Mouse (Mus musculus) brain, embryonic 14.5 days (tissue): ENCODE measurements around the gene Gm9821.

Source experiments
- CTCF ChIP-seq: fragments of 200-500 bp; IDR thresholded peaks from 2 replicates; pipeline ENCODE4 v1.5.1; 2012; ENCODE audit warnings: inconsistent platforms, mild to moderate bottlenecking, moderate library complexity, borderline replicate concordance; ENCODE audit not compliant: insufficient read depth, insufficient read length; ENCODE audit errors: extremely low read depth
- POLR2A ChIP-seq: fragments of 200-500 bp; IDR thresholded peaks from 2 replicates; pipeline ENCODE4 v1.6.1; 2012; ENCODE audit warnings: mild to moderate bottlenecking, inconsistent platforms, borderline replicate concordance; ENCODE audit not compliant: poor library complexity, insufficient read depth, insufficient read length, severe bottlenecking; ENCODE audit errors: extremely low read depth

DNA sequence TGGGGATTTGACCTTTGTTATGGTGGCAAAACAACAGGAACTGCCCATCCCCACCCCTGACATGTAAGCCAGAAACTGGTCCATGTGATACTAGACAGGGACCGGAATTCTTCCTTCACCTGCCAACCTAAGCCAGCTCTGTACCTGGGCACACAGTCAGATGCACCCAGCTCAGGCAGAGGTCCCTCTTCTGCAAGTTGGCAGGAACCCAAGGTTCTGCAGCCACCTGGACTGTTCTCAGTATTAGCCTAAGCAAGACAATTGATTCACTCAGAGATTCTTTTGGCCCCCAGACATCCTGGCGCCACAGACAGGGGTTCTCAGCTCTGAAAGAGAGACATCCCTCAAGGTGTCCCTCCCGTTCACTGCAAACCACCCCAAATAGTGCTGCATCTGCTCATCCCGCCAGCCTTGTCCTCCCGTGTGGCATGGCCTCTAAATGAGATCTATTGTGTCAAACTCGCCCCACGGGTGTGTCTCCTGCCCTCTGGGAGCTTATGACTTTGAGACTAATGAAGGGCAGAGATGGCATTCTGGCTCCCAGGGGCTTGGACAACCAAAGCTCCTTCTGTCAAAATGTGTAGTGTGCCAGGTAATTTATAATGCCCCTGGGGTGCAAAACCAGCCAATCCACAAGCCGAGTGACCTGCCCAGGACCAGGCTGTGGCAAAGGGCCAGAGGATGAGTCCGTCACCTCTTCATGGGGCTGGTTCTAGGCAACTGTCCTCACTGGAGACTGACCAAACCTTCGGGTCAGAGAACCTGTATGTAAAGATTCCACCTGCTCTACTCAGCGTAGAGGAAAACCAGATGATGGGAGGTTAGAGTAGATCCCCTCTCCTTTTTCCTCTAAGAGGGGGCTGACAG is 14.3 kb downstream of the Gm9821 start:
- TF ChIP-seq CTCF (no peak), POLR2A (no peak)
